Mouse (Mus musculus) hindbrain, embryonic 11.5 days (tissue): ENCODE data around the gene Atp2c2. TPM values are rescaled to one million over a fixed set of nuclear protein-coding genes. Genes with fewer than 3 reads are reported as not detected.

Experiments used
- ATAC-seq: fragments of 200-750 bp; cut with Nextera tagmentation; 2 replicates; pipeline ENCODE4 v1.8.0; 2017; ENCODE audit warnings: mild to moderate bottlenecking, moderate TSS enrichment, moderate library complexity; ENCODE audit not compliant: low FRiP score
- DNase-seq: peaks from one replicate; pipeline ENCODE4 v3.0.0-alpha.2; 2015; ENCODE audit warnings: low spot score
- H3K27ac ChIP-seq: fragments of 300-500 bp; sonication (generic); 2 replicates; pipeline ENCODE4 v1.5.1; 2014; ENCODE audit warnings: mild to moderate bottlenecking, low read depth, low read length
- H3K27me3 ChIP-seq: fragments of 300-500 bp; sonication (generic); 2 replicates; pipeline ENCODE4 v1.6.1; 2014; ENCODE audit warnings: mild to moderate bottlenecking, low read length, moderate library complexity, mixed read lengths; ENCODE audit not compliant: control insufficient read depth, insufficient read depth
- H3K36me3 ChIP-seq: fragments of 300-500 bp; sonication (generic); 2 replicates; pipeline ENCODE4 v1.6.1; 2014; ENCODE audit warnings: mild to moderate bottlenecking, low read length, moderate library complexity, mixed read lengths; ENCODE audit not compliant: control insufficient read depth, insufficient read depth
- H3K4me1 ChIP-seq: fragments of 300-500 bp; sonication (generic); replicated peaks from 2 replicates; pipeline ENCODE4 v1.6.1; 2014; ENCODE audit warnings: low read length, mixed read lengths; ENCODE audit not compliant: control insufficient read depth, insufficient read depth
- H3K4me2 ChIP-seq: fragments of 300-500 bp; sonication (generic); replicated peaks from 2 replicates; pipeline ENCODE4 v1.6.1; 2014; ENCODE audit warnings: mild to moderate bottlenecking, low read depth, low read length
- H3K4me3 ChIP-seq: fragments of 300-500 bp; sonication (generic); 2 replicates; pipeline ENCODE4 v1.5.1; 2014; ENCODE audit warnings: low read depth, low read length
- H3K9ac ChIP-seq: fragments of 300-500 bp; sonication (generic); 2 replicates; pipeline ENCODE4 v1.6.1; 2014; ENCODE audit warnings: low read depth, low read length
- H3K9me3 ChIP-seq: fragments of 300-500 bp; sonication (generic); 2 replicates; pipeline ENCODE4 v1.6.1; 2016; ENCODE audit warnings: low read length; ENCODE audit not compliant: control insufficient read depth
- WGBS: fragments of 180-500 bp; shearing (Covaris S2); extraction: QIAGEN DNeasy Blood & Tissue Kit; methylation state at CpG from one replicate; pipeline ENCODE4 v1.1.7; 2014; 5-methylcytosine and 5-hydroxymethylcytosine counted together
- polyA plus RNA-seq: library from polyadenylated mRNA; unstranded; fragments of >200 nt; fragmentation: Nextera tagmentation; extraction: Ambion mirVana; gene quantifications from 2 replicates; pipeline ENCODE4 v1.2.1, GENCODE M21; 2014

The Atp2c2 gene
- polyA plus RNA-seq, 1 experiment from 2014 or later, result 0.96 TPM

DNA sequence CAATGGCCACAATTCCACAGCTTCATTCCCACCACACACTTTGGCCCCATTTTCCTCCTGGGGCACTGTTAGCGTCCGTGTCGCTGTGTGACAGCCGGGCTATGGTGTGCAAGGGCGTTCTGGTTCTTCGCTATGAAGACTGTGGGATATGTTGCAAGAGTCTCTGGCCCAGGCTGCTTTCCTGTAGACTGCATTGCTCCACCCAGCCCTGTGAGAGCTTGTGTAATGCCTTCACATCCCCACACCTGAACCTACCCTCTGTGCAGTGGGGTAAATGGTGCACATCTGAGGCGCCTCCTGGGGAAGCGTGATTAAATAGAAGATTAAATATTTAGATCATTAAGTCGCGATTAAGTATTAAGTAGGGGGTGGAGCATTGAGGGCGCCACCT lies 9.9 kb downstream of the Atp2c2 start:
- Histone ChIP-seq H3K9me3 (no peaks in the 10 kb centered on the region), H3K4me3 (no peak overlapping the region), H3K27me3 (no peaks in the 10 kb centered on the region), H3K36me3 (no peaks in the 10 kb centered on the region), H3K9ac (no peak overlapping the region), H3K4me1 (no peaks in the 10 kb centered on the region), H3K4me2 (no peak overlapping the region), H3K27ac (no peak overlapping the region)
- 81% methylated on average over 11 of the region's 11 CpGs for WGBS
- DNase-seq (no peak), ATAC-seq (no peak)

DNA sequence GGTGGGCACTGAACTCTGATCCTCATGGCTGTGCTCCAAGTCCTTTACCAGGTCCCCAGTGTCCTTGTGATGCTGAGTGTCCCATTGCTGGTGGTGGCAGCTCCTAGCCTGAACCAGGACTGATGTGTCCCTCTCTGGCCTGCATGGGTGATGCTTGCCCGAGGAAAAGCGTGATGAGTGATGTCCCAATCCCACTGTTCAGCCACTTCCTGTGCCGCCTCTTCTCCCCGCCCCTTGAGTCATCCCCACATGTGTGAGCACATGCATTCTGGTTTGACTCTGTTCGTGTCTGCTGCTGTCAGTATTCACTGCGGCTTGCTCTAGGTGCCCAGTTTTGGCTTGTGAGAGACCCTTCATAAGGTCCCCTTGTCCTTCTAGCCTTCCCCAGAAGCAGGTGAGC lies 12.4 kb downstream of the Atp2c2 start:
- DNase-seq (no peak), ATAC-seq (no peak)
- Histone ChIP-seq H3K9ac (no peak overlapping the region), H3K4me2 (no peak overlapping the region), H3K27ac (no peak overlapping the region), H3K4me3 (no peak overlapping the region), H3K4me1 (no peaks in the 10 kb centered on the region), H3K36me3 (no peaks in the 10 kb centered on the region), H3K27me3 (no peaks in the 10 kb centered on the region), H3K9me3 (no peaks in the 10 kb centered on the region)
- WGBS, result 78% methylated on average over 6 of the region's 6 CpGs

DNA sequence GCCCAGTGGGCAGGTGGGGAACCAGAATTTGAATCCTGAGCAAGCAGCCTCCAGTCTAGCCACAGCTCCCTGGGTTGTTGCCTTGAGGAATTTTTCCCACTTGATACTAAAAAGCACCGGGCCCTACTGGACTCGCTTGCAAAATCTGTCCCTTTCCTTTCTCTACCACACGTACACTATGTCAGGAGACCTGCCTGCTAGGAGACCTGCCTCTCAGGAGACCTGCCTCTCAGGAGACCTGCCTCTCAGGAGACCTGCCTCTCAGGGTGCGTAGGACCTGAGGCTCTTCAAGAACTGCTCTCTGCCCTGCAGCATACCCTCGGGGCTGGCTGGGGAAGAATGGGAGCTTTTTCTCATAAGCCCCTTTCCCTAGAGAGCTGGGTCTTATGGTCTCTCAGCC lies 13.6 kb downstream of the Atp2c2 start:
- DNase-seq (no peak), ATAC-seq (no peak)
- Histone ChIP-seq H3K27ac (no peak overlapping the region), H3K9ac (no peak overlapping the region), H3K9me3 (no peaks in the 10 kb centered on the region), H3K4me1 (no peaks in the 10 kb centered on the region), H3K36me3 (no peaks in the 10 kb centered on the region), H3K4me3 (no peak overlapping the region), H3K27me3 (no peaks in the 10 kb centered on the region), H3K4me2 (no peak overlapping the region)
- 84% methylated on average over 5 of the region's 5 CpGs for WGBS

DNA sequence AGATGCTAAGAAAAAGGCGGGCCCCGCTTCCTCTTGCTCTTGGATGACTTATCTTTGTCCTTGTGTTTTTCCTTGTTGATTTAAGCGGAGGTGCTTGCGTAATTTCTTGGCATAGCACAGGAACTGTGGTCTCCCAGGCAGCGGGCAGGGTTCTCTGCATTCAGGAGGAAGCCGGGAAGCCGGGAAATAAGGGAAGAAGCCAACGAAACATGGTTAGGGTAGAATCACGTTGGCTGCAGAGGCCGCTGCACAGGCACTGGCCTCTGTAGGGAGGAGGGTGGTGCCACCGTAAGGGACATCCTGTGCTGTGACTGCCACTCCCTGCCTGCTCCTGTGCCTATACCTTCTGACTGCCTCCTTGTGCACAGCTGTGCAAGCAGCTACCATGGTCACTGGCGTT lies 15.4 kb downstream of the Atp2c2 start:
- Histone ChIP-seq H3K27ac (no peak overlapping the region), H3K27me3 (no peaks in the 10 kb centered on the region), H3K9ac (no peak overlapping the region), H3K36me3 (no peaks in the 10 kb centered on the region), H3K4me2 (no peak overlapping the region), H3K4me1 (no peaks in the 10 kb centered on the region), H3K9me3 (no peaks in the 10 kb centered on the region), H3K4me3 (no peak overlapping the region)
- ATAC-seq, result no peak
- WGBS, result 81% methylated on average over 12 of the region's 12 CpGs
- no peak for DNase-seq

DNA sequence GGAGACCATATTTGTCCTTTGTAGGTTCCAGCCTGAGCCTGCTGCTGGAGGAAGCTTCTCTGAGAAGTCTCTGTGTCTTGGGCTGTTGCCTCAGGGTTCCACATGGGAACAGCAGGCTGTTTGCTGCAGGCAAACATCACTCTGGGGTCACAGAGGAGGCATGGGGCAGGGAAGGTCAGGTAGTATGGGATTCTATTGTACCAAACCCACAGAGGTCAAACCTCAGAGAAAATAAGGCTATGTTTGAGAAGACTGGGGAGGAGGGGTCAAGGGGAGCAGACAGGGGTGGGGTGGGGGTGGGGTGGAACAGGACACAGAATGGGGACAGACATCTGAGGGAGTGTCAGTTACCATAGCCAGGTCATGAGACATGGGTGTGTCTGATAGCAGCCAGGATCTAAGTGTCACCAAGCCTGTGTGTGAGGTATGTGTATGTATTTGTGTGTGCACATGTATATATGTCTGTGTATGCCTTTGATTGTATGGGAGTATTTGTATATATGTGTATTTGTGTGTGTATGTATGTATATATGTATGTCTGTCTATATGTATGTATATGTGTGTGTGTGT lies 17.0 kb downstream of the Atp2c2 start:
- H3K4me3 ChIP-seq, result no peak overlapping the region
- no peaks in the 10 kb centered on the region for H3K4me1 ChIP-seq
- no peak overlapping the region for H3K9ac ChIP-seq
- no peak overlapping the region for H3K4me2 ChIP-seq
- ATAC-seq (no peak), DNase-seq (no peak)
- H3K36me3 ChIP-seq, result no peaks in the 10 kb centered on the region
- no peak overlapping the region for H3K27ac ChIP-seq
- no peaks in the 10 kb centered on the region for H3K27me3 ChIP-seq
- no peaks in the 10 kb centered on the region for H3K9me3 ChIP-seq

DNA sequence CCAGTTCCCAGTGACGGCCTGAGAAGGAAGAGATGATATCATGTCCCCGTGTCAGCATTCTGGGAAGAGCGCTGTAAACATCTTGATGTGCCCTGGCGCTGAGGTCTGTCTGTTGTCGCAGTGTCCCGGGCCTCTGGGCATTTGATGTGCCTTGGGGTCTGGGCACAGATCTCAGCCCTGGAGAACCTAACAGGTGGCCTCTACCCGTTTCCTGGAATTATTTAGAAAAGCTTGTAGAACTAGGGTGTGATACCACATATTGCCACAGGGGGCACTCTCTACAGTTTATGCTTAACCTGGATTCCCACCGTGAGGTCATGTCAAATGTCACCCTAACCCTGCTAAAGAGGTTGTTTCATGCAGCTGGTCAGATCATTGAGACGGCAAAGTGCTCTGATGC lies 18.0 kb downstream of the Atp2c2 start:
- Histone ChIP-seq H3K36me3 (no peaks in the 10 kb centered on the region), H3K4me2 (no peak overlapping the region), H3K9ac (no peak overlapping the region), H3K27me3 (no peaks in the 10 kb centered on the region), H3K9me3 (no peaks in the 10 kb centered on the region), H3K4me3 (no peak overlapping the region), H3K27ac (no peak overlapping the region), H3K4me1 (no peaks in the 10 kb centered on the region)
- DNase-seq, result peak; percentile 59
- WGBS, result 59% methylated on average over 9 of the region's 9 CpGs
- no peak for ATAC-seq

DNA sequence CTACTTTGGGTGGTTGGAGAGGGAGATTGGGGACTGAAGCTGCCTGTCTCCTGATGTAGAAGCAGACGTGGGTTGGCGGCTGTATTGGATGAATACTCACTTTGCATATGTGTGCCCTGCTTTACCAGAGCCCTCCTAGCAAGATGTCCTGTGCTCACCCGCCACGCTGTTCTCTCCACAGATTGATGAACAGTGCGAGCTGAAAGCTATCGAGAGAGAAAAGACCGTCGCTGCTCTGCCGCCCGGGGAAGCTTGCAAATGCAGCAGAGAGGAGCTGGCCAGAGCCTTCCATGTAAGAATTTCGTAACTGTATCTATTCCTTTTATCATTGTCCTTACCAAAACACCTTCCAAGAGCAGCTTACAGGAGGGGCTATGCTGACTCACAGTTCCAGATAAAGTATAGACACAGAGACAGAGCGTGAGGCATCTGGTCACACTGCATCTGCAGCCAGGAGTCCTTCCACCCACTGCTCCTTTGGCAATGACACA lies 19.2 kb downstream of the Atp2c2 start:
- Histone ChIP-seq H3K36me3 (no peaks in the 10 kb centered on the region), H3K4me3 (no peak overlapping the region), H3K27me3 (no peaks in the 10 kb centered on the region), H3K4me2 (no peak overlapping the region), H3K9ac (no peak overlapping the region), H3K4me1 (no peaks in the 10 kb centered on the region), H3K9me3 (no peaks in the 10 kb centered on the region), H3K27ac (no peak overlapping the region)
- 67% methylated on average over 12 of the region's 12 CpGs for WGBS
- DNase-seq (no peak), ATAC-seq (no peak)

DNA sequence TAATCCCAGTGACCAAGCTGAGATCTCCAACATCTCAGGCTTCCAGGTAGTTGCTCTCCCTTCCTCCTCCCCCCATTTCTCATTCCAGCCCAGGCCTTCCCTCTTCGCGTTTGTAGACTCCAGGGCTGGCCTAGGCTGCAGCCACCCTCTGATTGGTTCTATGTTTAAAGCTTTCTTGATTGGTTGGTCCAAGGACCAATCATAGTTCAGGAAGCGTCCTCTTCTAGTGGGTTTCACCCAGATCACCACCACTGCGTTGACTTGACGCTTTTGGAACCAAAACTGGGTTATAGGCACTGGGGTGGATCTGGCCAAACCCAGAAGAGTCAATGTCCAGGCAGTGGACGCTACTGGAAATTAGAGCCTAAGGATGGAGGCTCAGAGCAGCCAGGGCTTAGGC lies 22.5 kb downstream of the Atp2c2 start:
- 60% methylated on average over 6 of the region's 6 CpGs for WGBS
- Histone ChIP-seq H3K36me3 (no peaks in the 10 kb centered on the region), H3K27ac (no peak overlapping the region), H3K27me3 (no peaks in the 10 kb centered on the region), H3K9ac (no peak overlapping the region), H3K9me3 (no peaks in the 10 kb centered on the region), H3K4me3 (no peak overlapping the region), H3K4me1 (no peaks in the 10 kb centered on the region), H3K4me2 (no peak overlapping the region)
- no peak for DNase-seq
- no peak for ATAC-seq

DNA sequence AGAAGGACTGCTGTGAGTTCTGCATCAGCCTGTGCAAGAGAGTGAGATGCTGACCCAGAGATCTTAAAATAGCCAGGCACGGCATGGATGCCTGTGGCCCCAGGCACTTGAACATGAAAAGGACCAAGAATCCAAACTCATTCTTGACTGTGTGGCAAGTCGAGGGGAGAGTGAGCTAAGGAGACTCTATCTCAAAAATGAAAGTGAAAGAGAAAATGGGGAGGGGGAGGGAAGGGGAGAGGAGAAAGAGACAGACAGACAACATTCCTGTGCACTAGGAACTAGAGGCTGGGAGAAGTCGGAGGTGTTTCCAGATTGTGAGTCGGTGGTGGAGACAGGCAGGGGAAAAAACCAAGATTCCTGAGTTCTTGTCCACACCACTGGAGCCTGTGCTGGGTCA lies 23.9 kb downstream of the Atp2c2 start:
- no peak overlapping the region for H3K4me2 ChIP-seq
- no peak overlapping the region for H3K4me3 ChIP-seq
- no peak overlapping the region for H3K27ac ChIP-seq
- ATAC-seq (no peak), DNase-seq (no peak)
- no peaks in the 10 kb centered on the region for H3K4me1 ChIP-seq
- H3K36me3 ChIP-seq, result no peaks in the 10 kb centered on the region
- WGBS, result 76% methylated on average over 4 of the region's 4 CpGs
- H3K9ac ChIP-seq, result no peak overlapping the region
- no peaks in the 10 kb centered on the region for H3K9me3 ChIP-seq
- no peaks in the 10 kb centered on the region for H3K27me3 ChIP-seq
